Mouse (Mus musculus) bone marrow, adult 2 months (tissue): ENCODE measurements at regions not wholly inside any gene's neighbourhood (a gene's known extent, or its start where the extent isn't known, plus 50 kb on each side); places are given as distances from the start of the nearest gene placed in this dataset.

Source experiments
- CTCF ChIP-seq: fragments of 200-500 bp; IDR thresholded peaks from 2 replicates; pipeline ENCODE4 v1.5.1; 2011; ENCODE audit warnings: low read length, control low read depth; ENCODE audit not compliant: control insufficient read depth, insufficient read depth
- POLR2A ChIP-seq: fragments of 200-500 bp; IDR thresholded peaks from 2 replicates; pipeline ENCODE4 v1.6.1; 2011; ENCODE audit warnings: low read depth, mild to moderate bottlenecking, control low read depth, low read length, borderline replicate concordance; ENCODE audit not compliant: control insufficient read depth

DNA sequence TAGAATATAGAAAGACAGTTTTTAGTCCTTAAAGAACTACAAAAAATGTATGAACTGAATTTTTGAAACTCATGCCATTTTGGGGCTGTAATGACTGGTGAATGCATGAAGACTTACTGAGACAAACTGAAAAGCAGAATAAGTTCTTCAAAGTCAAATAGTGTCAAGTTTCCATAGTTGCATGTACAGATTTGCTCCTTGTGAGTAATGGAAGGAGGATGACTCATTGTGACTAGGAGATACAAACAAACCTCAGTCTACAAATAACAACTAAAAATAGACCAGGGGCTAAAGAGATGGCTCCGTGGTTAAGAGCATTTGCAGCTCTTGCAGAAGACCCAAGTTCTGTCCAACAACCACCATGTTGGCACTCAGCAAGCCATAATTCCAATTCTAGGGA, 342.5 kb downstream of the Arl4a start:
- TF ChIP-seq CTCF (no peak), POLR2A (no peak)
